18 mouse cellular contexts compared by ENCODE assay signal in genomic region chr2:33777051-33777450, GRCm38 (mm10).
"Had no signal": no experiment of that assay in that cellular context is flagged by ENCODE, and none has a peak within 500 bp of the region (broad histone marks: within the 10 kb centered on the region; RNA-seq: fewer than 3 reads in every experiment).

No protein-coding gene starts in this region.

- H3K27me3 ChIP-seq: heart, embryonic 12.5 days; hindbrain, embryonic 13.5 days; hindbrain, embryonic 15.5 days; liver, embryonic 12.5 days had no signal

- H3K9me3 ChIP-seq: hindbrain, embryonic 13.5 days; hindbrain, embryonic 15.5 days had no signal

- H3K4me3 ChIP-seq: gastrocnemius, adult 2 months; heart, embryonic 10.5 days; heart, embryonic 12.5 days; hindbrain, embryonic 13.5 days; hindbrain, embryonic 15.5 days; left cerebral cortex, adult 2 months; liver, embryonic 12.5 days had no signal

- ATAC-seq: forebrain, embryonic 16.5 days; hindbrain, postnatal 0 days; intestine, embryonic 16.5 days; liver, embryonic 12.5 days had no signal

- H3K9ac ChIP-seq: heart, embryonic 12.5 days; hindbrain, embryonic 13.5 days; hindbrain, embryonic 15.5 days; liver, embryonic 12.5 days; liver, embryonic 14.5 days had no signal

- H3K27ac ChIP-seq: gastrocnemius, adult 2 months; heart, embryonic 10.5 days; hindbrain, embryonic 13.5 days; hindbrain, embryonic 15.5 days; hindbrain, postnatal 0 days; left cerebral cortex, adult 2 months; liver, embryonic 12.5 days; liver, embryonic 14.5 days had no signal

- DNase-seq: gastrocnemius, adult 2 months; gastrocnemius, postnatal 10 days; gastrocnemius, postnatal 25 days; heart, adult 18-20 months; heart, postnatal 10 days; kidney, adult 11 months; kidney, postnatal 10 days; layer of hippocampus, adult 9-11 months had no signal

- H3K4me2 ChIP-seq: heart, embryonic 12.5 days; hindbrain, embryonic 13.5 days; hindbrain, embryonic 15.5 days; liver, embryonic 12.5 days had no signal

- H3K4me1 ChIP-seq: liver, embryonic 12.5 days had no signal
